Mouse (Mus musculus) thymus, postnatal 10 days (tissue): ENCODE results near the gene Entpd7.

Experiments
- DNase-seq, 2 experiments: peaks; one replicate each; pipeline ENCODE4 v3.0.0; 2021; ENCODE audit warnings: low spot score in 2 of 2

Gene Entpd7

DNA sequence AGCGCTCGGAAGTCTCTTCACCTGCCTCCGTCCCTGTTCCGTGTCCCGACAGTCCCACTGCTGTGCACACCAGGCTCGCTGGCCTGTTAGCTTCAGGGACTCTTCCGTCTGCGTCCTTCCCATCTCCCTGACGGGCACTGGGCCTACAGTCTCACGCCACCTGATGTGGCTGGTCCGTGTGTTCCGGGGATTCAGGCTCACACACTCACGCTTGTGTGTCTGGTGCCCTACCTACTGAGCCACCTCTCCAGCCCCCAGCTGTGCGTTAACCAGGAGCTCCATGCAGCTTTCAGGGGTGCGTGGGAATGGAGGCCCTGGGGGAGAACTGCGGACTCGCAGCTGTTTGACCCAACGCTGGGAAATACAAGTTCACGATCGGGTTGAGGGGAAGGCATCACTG is 34.7 kb downstream of the Entpd7 start:
- DNase-seq, result no peak

DNA sequence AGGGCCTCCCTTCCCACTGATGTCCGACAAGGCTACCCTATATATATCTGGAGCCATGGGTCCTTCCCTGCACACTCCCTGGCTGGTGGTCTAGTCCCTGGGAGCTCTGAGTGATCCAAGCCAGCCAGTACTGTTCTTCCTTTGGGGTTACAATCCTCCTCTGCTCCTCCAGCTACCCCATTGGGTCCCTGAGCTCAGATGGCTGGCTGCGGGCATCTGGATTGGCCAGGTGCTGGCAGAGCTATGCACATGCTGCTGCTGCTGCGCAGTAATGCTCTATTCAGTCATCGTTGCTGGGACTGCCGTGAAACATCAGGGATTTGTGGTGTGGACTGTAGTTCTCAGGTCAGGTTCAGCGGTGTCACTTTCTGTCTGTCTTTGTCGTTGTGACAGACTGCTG is 35.3 kb downstream of the Entpd7 start:
- DNase-seq, result no peak

DNA sequence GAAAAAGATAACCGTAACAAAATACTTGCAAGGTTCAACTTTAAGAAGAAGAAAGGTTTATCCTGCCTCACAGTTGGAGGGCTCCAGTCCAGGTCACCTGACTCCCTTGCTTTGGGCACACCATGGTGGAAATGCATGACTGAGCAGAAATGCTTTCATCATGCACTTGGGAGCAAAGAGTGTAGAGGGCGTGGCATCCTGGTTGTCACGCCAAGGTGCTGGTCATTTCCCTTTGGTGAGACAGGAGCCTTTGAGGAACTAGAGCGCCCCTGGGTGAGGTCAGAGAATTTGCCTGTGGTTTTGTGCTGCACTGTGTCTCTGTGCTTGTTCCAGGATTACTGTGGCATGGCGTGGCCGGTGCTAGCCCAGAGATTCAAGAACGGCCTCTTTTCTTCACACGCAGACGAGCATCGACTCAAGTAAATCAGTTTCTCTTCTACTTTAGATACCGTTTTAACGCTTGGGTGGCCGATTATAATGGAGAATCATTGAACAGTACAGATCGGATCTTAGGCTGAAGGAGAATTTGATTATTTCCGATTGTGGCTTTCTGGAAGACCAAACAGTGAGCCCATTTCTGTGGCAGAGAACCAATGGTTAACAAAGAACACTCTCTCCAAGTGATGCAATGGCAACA is 37.2 kb downstream of the Entpd7 start:
- no peak for DNase-seq

DNA sequence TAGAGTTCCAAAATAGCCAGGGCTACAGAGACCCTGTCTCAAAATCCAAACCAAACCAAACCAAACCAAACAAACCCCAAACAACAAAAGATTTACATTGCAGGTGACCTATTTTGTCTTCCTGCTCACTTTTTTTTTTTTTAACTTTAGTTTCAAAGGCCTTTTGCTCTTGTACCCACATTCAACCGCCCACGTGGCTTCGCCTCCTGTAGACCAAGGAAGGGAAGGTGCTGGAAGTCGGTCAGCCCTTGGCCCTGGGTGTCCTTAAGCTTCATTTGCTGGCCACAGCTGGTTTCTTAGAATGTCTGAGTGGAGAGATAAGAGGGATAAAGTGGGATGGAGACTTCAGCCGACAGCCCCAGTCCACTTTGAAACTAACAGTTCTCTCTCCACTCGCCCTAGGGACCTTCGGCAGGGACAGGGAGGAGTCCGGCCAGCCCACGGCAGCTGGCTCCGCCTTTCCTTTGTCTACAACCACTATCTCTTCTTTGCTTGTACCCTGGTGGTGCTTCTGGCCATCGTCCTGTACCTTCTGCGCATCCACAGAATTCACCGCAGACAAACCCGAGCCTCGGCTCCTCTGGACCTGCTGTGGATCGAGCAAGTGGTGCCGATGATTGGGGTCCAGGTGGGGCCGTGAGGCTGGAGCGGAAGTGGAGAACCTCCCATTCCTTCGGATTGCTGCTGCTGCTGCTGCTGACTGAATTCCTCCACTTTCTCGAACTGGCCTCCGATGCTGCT is 40.0 kb downstream of the Entpd7 start:
- DNase-seq, result peak; percentile 44

DNA sequence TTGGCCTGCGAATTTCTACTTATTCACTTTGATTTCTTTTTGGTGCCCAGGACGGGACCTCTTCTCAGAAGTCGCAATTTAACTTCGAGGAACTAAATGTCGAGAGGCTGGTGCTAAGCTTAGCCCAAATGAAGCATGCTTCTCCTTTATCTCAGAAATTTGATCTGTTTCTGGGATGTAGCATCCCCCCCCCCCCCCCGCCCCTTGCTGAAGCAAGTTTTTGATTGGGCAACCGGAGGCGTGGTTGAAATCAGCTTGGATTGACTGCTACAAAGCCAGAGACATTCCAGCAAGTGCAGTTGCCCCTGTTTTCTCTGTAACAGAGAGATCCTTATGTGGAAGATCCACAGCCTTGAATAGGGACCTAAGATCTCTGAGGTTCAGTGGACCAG is 40.6 kb downstream of the Entpd7 start:
- no peak for DNase-seq

DNA sequence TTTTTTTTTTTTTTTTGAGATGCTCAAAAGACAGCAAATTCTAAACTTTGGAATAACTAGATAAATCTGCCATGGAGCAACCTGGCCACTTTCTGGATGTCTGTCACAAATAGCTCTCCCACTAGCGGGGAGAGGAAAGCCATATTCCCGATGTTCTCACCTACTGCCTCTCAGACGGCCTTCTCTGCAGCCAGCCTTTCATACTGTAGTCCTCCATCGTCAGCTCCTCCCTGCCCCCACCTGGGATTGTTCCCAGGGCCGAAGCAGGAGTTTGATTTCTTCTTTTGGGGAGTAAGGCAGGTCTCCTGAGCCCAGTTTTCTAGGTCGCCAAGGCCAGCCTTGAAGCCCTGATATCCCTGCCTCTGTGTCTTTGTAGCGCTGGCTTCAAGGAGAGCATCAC is 41.7 kb downstream of the Entpd7 start:
- DNase-seq, result no peak

DNA sequence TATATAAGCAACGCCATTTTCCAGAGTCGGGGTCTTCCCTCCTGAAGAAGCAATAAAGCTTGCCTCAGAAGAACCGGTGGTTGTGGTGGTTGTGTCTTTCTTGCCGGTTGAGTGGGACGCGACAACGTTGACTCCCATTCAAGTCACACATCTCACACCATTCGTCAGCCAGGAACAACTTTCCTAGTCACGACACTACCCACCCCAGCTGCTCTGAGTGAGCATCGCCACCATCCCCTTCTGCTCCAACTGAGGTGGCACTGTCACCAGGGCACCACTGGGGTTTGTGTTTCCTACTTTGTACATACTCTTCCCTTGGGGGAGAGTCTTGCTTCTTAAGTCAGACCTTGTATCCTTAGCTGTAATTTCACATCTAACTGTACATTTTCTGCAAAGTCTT is 48.9 kb downstream of the Entpd7 start:
- DNase-seq, result no peak

DNA sequence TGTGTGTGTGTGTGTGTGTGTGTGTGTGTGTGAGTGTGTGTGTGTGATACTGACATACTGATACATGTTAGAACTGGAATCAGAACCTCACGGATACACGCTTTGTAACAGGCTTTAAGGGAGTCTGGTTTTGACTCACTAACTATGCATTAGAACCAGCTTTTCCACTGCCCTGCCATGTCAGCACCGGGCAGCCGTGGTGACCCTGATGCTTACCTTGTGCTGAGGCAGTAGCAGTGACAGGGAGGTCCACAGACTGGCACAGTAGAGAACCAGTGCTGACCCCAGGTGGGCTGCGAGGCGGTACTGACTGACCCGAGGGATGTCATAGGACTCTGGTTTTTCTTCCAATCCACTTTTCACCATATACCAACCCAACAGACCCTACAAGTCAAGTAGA is 53.9 kb downstream of the Entpd7 start:
- no peak for DNase-seq

DNA sequence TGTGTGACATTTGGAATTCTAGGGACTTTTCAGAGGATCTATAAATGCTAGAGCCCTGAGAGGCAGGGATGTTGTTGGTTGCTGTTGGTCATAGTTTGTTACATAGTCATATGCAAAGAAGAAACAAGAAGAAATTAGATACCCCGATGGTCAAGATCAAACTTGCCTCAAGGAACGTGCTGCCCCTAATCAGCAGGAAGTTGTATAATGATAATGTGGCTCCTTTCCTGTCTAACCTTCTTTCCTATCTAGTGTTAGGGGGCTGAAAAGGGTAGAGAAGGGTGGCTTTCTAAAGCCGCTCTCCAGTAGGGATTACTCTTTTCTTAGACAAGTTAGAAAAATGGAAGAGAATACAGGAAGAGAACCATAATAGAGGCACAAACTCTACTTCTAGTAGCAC is 56.3 kb downstream of the Entpd7 start:
- DNase-seq, result no peak

DNA sequence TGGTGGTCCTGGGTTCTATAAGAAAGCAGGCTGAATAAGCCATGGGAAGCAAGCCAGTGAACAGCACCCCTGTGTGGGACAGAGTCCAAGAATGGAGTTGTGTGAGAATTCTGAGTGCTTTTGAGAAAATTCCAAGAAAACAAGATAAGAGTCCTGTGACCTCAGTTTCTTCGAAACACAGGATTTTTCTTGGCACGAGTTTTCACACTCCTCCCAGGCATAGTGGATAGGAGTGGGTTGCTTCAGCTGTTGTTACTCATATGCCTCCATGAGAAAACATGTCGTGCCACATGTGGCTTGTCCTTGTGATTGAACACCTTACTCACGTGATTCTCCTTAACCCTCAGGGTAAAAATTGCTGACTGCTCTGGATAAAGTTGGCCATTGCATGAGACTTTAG is 58.4 kb downstream of the Entpd7 start:
- no peak for DNase-seq

DNA sequence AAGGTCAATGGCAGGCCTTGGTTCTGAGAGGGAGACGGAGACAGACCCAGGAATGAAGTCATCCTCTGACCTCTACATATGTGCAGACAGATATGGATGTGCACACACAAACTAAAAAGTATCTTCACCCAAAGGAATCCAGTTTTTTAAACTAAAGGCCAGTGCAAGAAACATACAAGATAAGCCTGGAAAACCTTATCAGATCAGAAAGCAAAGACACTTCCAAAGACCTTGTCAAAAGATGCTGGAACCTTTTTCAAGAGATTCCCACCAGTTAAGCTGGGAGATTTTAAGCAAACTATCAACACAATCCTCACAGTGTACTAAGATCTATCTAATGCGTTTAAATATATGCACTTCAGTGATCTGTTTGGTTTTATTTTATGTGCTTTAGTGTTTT is 60.5 kb downstream of the Entpd7 start:
- no peak for DNase-seq

DNA sequence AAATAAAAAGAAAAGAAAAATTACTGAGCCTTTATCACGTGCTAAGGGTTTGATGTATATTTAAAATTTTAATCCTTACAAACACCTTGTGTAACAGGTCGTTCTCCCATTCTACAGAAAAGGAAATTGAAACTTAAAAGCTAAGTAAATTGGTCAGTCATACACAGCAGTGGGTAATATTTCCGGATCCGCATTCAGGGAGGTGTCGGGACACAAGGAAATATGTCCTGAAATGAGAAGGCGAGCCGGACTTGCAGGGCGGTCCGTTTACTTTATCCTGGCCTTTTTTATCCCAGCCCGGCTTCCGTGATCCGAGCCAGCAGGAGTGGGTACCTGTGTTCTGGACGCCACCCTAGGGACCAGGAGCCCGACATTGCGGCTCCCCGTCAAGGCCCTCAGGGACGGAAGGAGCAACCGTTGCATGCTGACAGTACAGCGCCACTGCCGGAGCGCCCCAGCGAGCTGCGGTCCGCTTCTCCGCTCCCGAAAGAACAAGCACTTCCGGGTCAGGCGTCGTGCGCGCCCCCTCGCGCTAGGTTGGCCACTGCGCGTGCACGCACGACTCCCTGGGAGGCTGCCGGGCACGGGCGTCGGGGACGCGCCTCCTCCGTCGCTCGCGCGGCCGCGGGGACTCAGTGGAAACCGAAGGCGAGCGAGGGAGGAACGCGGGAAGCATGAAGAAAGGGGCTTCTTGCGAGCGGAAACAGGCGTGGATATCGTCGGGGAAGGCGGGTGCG is 63.2 kb downstream of the Entpd7 start, which contains the start of the genes Cutc and Cox15:
Gene Cutc, plus strand, starts transcription at position 508 of the 737 bp plus-strand sequence.
Gene Cox15, minus strand, starts transcription at position 512 of the 737 bp plus-strand sequence.
- peak; percentile 98 to 99 for DNase-seq

DNA sequence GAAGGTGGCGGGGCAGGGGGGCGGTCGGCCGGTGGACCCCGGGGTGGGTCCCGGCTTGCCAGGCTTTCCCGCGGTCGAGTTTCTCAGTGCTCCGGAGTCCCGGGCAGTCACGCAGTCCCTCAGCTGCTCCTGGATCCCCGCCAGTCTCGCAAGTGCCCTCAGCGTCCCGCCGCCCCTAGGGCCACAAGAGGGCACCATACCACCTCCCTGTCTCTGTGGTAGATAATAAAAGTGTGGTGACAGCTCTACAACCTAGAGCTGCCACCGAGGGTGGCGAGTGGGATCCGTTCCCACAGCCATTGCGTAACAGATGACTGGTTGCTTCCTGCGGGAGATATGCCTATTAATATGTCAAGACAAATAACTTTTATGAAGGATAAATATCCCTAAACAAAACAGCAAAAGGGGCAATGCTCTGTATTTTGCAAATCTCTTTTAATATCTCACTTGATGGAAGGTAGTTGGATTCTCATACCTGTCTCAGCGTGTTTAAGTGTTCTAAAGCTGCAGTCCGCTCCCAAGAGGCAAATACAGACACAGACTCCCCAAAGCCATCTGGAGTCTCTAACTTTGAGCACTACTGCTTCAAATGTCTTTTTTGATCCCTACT is 63.9 kb downstream of the Entpd7 start:
- peak; percentile 89 to 90 for DNase-seq

DNA sequence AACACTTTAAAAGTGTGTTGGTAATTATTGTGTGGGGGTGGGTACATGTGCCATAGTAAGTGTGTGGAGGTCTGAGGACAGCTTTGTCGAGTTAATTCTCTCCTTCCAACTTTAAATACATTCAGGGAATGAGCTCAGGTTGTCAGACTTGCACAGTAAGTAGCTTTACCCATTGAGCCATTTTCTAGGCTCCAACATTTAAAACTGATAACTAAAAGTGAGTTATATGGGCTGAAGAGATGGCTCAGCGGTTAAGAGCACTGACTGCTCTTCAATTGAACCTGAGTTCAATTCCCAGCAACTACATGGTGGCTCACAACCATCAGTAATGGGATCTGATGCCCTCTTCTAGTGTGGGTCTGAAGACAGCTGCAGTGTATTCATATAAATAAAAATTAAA is 64.8 kb downstream of the Entpd7 start:
- no peak for DNase-seq

DNA sequence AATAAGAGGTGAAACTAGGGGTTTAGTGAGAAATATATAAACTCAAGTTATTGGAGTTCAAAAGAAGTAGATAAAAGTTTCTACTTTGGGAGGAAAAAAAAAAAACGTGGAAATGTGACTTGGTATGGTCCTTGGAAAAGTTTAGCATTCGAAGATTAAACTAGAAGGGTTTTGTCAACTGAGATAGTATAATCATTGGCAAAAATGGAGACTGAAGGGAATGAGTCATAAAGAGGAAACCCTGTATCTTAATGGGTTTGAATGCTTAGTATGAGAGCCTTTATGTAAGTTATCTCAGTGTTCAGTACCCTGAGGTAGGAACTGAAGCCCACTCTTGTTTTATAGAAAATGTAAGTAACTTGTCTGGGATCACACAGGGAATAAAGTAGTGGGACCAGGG is 65.4 kb downstream of the Entpd7 start:
- DNase-seq, result no peak

DNA sequence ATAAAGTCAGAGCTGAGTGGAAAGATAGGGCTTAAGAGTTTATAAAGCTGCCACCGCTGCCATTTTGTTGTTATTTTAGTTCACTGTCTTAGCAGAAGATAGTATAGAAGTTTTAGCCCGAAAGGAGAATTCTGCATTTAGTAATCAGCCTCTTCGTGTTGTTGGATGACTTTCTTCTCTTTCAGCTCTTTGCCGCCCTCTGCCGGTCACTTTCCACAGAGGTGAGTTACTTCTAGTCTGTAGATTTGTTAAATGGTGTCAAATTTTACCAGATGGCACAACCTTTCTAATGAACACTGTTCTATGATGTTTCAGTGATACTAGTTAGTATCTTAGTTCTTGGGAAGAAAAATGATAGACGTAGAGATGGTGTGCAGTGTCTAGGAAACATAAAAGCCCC is 71.0 kb downstream of the Entpd7 start:
- peak; percentile 54 to 84 for DNase-seq

DNA sequence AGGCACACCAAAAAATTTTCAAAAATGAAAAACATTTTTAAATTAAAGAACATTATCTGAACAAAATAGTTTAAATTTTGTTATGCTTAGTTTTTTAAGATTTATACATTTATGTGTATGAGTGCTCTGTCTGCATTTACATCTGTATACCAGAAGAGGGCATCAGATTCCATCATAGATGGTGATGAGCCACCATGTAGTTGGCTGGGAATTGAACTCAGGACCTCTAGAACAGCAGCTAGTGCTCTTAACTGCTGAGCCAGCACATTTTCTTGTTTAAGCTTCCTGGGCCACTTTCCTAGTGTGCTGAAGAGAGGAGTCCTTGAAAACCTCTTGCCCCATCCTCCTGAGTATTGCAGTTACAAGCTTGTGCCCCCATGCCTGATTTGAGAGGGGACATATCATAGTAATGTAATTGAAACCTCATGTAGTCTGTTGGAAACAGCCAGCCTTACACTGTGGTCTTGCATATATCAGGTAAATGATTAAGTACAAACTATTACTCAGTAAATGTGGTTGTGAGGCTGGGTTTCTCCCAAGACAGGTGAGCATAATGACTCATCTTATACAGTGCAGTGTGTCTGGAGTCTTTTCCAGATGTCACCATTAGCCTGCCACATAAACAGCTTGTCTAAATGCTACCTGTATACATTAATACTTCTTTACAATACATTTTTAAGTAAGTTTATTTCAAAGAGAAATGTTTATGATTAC is 72.2 kb downstream of the Entpd7 start:
- no peak for DNase-seq

DNA sequence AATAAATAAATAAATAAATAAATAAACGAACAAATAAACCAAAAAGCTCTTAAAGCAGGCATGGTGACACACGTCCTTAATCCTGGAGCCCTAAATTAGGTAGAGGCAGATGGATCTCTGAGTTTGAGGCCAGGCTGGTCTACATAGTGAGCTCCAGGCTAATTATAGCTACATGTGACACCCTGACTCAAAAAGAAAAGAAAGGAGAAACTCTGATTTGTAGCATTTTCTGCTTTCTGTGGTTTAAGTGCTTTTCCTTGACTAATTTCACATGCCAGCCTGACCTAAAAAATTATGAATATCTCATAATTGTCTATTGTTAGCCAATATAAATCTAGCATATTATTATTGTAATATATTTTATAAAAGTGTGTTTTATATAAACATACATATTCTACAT is 72.9 kb downstream of the Entpd7 start:
- DNase-seq, result no peak

DNA sequence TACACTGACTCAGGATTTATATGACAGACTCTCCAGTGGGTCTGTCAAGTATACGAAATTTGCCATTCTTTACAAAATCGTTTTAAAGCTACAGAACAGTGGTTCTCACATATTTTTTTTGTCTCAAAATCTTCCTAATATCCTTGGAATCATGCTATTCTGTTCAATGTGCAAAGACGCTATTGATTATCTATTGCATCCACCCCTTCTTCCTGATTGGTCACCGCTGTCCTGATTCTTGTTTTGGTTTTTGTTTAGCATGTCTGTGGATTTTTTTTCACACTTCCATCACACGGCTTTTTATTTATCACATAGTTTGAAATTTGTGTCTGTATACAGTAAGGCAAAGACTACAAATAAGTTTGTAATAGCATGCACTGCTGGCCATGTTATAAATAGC is 77.0 kb downstream of the Entpd7 start:
- no peak for DNase-seq

DNA sequence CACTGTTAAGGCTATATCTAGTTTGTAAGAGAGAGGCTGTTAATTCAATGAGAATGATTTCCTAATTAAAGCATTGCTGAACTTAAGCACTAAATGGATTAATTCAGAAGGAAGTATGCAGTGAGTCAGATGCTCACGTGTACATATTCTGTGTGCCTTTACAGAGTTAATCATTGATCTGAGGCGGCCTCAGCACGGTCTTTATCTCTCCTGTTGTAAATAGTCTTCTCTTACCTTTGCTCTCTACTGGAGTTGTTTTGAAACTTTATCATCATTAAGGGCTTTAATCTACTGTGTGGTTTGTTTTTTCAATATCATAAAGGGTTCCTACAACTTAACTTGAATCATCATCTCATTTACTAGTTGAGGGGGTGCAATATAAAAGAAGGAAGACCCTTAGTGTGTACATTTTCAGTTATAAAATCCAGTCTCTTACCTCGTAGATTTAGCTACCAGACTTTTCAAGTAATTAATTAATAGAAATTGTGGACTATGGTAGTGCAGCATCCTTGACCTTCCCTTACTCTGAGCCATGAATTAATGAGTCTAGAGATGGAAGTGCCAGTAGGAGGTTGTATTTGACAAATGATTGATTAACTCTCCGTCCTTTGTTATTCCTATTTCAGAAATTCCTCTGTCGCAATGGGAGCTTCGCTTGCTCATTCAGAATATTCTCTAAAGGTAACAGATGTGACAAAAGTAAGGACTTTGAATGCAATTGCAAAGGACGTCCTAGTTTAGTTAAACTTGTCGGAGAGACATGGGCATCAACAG is 78.3 kb downstream of the Entpd7 start:
- no peak for DNase-seq

DNA sequence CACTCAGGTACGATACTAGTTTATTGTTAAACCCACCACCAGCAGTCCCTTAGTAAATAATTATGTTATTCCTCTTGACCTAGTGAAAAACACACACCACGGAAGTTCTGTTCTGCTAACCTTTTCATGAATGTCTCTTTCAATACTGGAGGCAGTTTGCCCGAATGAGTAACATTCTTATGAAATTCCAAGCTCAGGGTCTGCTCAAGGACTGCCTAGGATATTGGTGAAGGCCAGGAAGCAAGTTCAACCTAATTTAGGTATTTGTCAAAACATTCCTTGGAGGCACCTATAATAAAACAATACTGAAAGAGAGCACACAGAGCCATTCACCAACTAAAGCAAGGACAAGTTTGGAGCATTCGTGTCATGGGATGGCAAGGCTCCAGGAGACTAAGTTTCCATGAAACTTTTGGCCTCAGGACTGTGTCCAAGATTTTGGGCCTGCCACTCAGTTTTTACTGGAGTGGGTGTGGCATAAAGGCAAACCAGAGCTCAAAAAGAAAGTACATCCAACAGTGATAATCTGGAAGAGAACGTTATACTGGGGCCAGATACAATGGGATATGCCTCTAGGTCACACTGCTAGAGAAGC is 80.0 kb downstream of the Entpd7 start:
- no peak for DNase-seq
